Mouse (Mus musculus): ENCODE measurements around the gene Lrrk1.

Lrrk1 gene

GRCm38 (mm10) chr7:66384213-66384612 lies 3.9 kb downstream of the Lrrk1 start:
- DNase-seq (ENCODE audit: low spot score in 2 of 2), result no peak

GRCm38 (mm10) chr7:66376560-66376959 lies 11.6 kb downstream of the Lrrk1 start:
- DNase-seq (ENCODE audit: low spot score in 2 of 2), result no peak

- no peak for DNase-seq (ENCODE audit: low spot score in 2 of 2)
Observed at GRCm38 (mm10) chr7:66375736-66376135, 12.4 kb downstream of the Lrrk1 start.

GRCm38 (mm10) chr7:66373391-66373790 lies 14.8 kb downstream of the Lrrk1 start:
- no peak for DNase-seq (ENCODE audit: low spot score in 2 of 2)

- DNase-seq (ENCODE audit: low spot score in 2 of 2), result no peak
Observed at GRCm38 (mm10) chr7:66370970-66371369, 17.2 kb downstream of the Lrrk1 start.

- DNase-seq (ENCODE audit: low spot score in 2 of 2), result no peak
Observed at GRCm38 (mm10) chr7:66369934-66370445, 18.2 kb downstream of the Lrrk1 start.

- no peak for DNase-seq (ENCODE audit: low spot score in 2 of 2)
Observed at GRCm38 (mm10) chr7:66369071-66369933, 18.8 kb downstream of the Lrrk1 start.

GRCm38 (mm10) chr7:66365904-66366303 lies 22.2 kb downstream of the Lrrk1 start, which contains the start of gene Gm10974:
Gene Gm10974 (plus strand): TSS chr7:66365905.
- no peak for DNase-seq (ENCODE audit: low spot score in 2 of 2)

- DNase-seq (ENCODE audit: low spot score in 2 of 2), result no peak
Observed at GRCm38 (mm10) chr7:66365411-66365810, 22.7 kb downstream of the Lrrk1 start.

- DNase-seq (ENCODE audit: low spot score in 2 of 2), result no peak
Observed at GRCm38 (mm10) chr7:66364491-66364890, 23.7 kb downstream of the Lrrk1 start.

- no peak for DNase-seq (ENCODE audit: low spot score in 2 of 2)
Observed at GRCm38 (mm10) chr7:66359044-66359443, 29.1 kb downstream of the Lrrk1 start.

GRCm38 (mm10) chr7:66358461-66358860 lies 29.7 kb downstream of the Lrrk1 start:
- no peak for DNase-seq (ENCODE audit: low spot score in 2 of 2)

GRCm38 (mm10) chr7:66355791-66356522 lies 32.2 kb downstream of the Lrrk1 start:
- DNase-seq (ENCODE audit: low spot score in 2 of 2), result no peak

- DNase-seq (ENCODE audit: low spot score in 2 of 2), result no peak
Observed at GRCm38 (mm10) chr7:66354911-66355310, 33.2 kb downstream of the Lrrk1 start.

GRCm38 (mm10) chr7:66351074-66351473 lies 37.1 kb downstream of the Lrrk1 start:
- no peak for DNase-seq (ENCODE audit: low spot score in 2 of 2)

- DNase-seq (ENCODE audit: low spot score in 2 of 2), result no peak
Observed at GRCm38 (mm10) chr7:66349670-66350069, 38.5 kb downstream of the Lrrk1 start.

- no peak for DNase-seq (ENCODE audit: low spot score in 2 of 2)
Observed at GRCm38 (mm10) chr7:66348588-66348987, 39.6 kb downstream of the Lrrk1 start.

GRCm38 (mm10) chr7:66346959-66347663 lies 41.0 kb downstream of the Lrrk1 start:
- DNase-seq (ENCODE audit: low spot score in 2 of 2), result no peak

GRCm38 (mm10) chr7:66343307-66343706 lies 44.8 kb downstream of the Lrrk1 start:
- DNase-seq (ENCODE audit: low spot score in 2 of 2), result no peak

- DNase-seq (ENCODE audit: low spot score in 2 of 2), result no peak
Observed at GRCm38 (mm10) chr7:66342831-66343230, 45.3 kb downstream of the Lrrk1 start.

- peak in 1 of 2 experiments; percentile 50 for DNase-seq (ENCODE audit: low spot score in 2 of 2)
Observed at GRCm38 (mm10) chr7:66342323-66342722, 45.8 kb downstream of the Lrrk1 start.

GRCm38 (mm10) chr7:66340044-66340443 lies 48.1 kb downstream of the Lrrk1 start:
- no peak for DNase-seq (ENCODE audit: low spot score in 2 of 2)

Data from left cerebral cortex, adult 9 months (tissue).